Mouse (Mus musculus): Measurements from ENCODE around the gene 2310034G01Rik. TPM values are rescaled to one million over a fixed set of nuclear protein-coding genes. Genes with fewer than 3 reads are reported as not detected.
A peak's percentile ranks its signal among the peaks of the same experiment; 100 is the strongest.

2310034G01Rik gene
- total and polyA plus RNA-seq, 3 experiments, result 0.50 to 0.95 TPM; not detected in 1

GRCm38 (mm10) chr19:46389872-46390271, 39.8 kb upstream of the 2310034G01Rik start:
- peaks cover 60% of the 10 kb centered on the region for H3K79me2 ChIP-seq (ENCODE audit: control insufficient read depth, insufficient read depth, low read length, poor library complexity)
- peaks cover 7 to 21% of the 10 kb centered on the region in 2 experiments for H3K36me3 ChIP-seq (ENCODE audit: control insufficient read depth in 1 of 2, insufficient read depth in 2 of 2, low read length in 2 of 2)
- peaks cover 0 to 9% of the 10 kb centered on the region in 2 experiments; a peak in 2 of 4 replicates for H3K4me1 ChIP-seq (ENCODE audit: control insufficient read depth in 1 of 2, insufficient read depth in 2 of 2, low read length in 2 of 2)
- DNase-seq (ENCODE audit: low read depth, low spot score), result peak; percentile 54
- no peaks in the 10 kb centered on the region for H3K27me3 ChIP-seq (ENCODE audit: control insufficient read depth in 1 of 2, insufficient read depth in 2 of 2, low read length in 2 of 2)
- no peaks in the 10 kb centered on the region for H3K9me3 ChIP-seq (replicated peaks; ENCODE audit: insufficient read depth, low read length)
- H3K4me3 ChIP-seq (ENCODE audit: control insufficient read depth in 1 of 2, insufficient read depth in 1 of 2, low read depth in 2 of 2, low read length in 2 of 2), result no peak overlapping the region
- TF ChIP-seq BHLHE40 (IDR thresholded peaks at IDR 0.05; ENCODE audit: borderline replicate concordance, low read depth, low read length) (no peak), TAL1 (IDR thresholded peaks at IDR 0.05; ENCODE audit: low read length) (no peak), POLR2AphosphoS5 (IDR thresholded peaks at IDR 0.05; ENCODE audit: borderline replicate concordance, low read depth, low read length) (no peak), HCFC1 (IDR thresholded peaks at IDR 0.05; ENCODE audit: low read depth, low read length) (no peak), MYC (IDR thresholded peaks at IDR 0.05; ENCODE audit: low read depth, low read length) (no peak), CTCF (IDR thresholded peaks at IDR 0.05 in 2 of 3, conservative IDR thresholded peaks at IDR 0.05 in 1 of 3; ENCODE audit: control insufficient read depth in 1 of 3, insufficient read depth in 1 of 3, low read depth in 2 of 3, low read length in 3 of 3, poor library complexity in 1 of 3, severe bottlenecking in 1 of 3) (peak; percentile 38 to 80 (median 67); a peak in 5 of 6 replicates), TBP (IDR thresholded peaks at IDR 0.05; ENCODE audit: low read depth, low read length) (no peak), GABPA (IDR thresholded peaks at IDR 0.05; ENCODE audit: low read depth, low read length) (no peak), SIN3A (IDR thresholded peaks at IDR 0.05; ENCODE audit: low read length) (0 out of 2 replicates have a peak, but pooled peaks have one; percentile 24), ELF1 (IDR thresholded peaks at IDR 0.05; ENCODE audit: low read depth, low read length) (no peak), USF2 (IDR thresholded peaks at IDR 0.05; ENCODE audit: borderline replicate concordance in 1 of 2, insufficient read depth in 1 of 2, low read depth in 1 of 2, low read length in 2 of 2) (no peak), ZNF384 (IDR thresholded peaks at IDR 0.05; ENCODE audit: low read depth, low read length) (no peak), ZKSCAN1 (IDR thresholded peaks at IDR 0.05; ENCODE audit: low read depth, low read length) (no peak), MXI1 (IDR thresholded peaks at IDR 0.05; ENCODE audit: low read depth, low read length) (no peak), RAD21 (IDR thresholded peaks at IDR 0.05; ENCODE audit: low read depth, low read length) (peak; percentile 54), ETS1 (IDR thresholded peaks at IDR 0.05; ENCODE audit: low read depth, low read length) (no peak), UBTF (IDR thresholded peaks at IDR 0.05; ENCODE audit: borderline replicate concordance, insufficient read depth, low read depth, low read length) (no peak), CHD1 (IDR thresholded peaks at IDR 0.05; ENCODE audit: low read depth, low read length) (no peak), CHD2 (IDR thresholded peaks at IDR 0.05; ENCODE audit: low read length) (no peak), ZMIZ1 (IDR thresholded peaks at IDR 0.05; ENCODE audit: low read depth, low read length) (no peak), NELFE (IDR thresholded peaks at IDR 0.05; ENCODE audit: low read depth, low read length) (no peak), E2F4 (IDR thresholded peaks at IDR 0.05; ENCODE audit: borderline replicate concordance, low read depth, low read length) (no peak), MEF2A (IDR thresholded peaks at IDR 0.05; ENCODE audit: extremely low read depth, insufficient replicate concordance, low read depth, low read length, poor library complexity, severe bottlenecking) (no peak), TCF12 (IDR thresholded peaks at IDR 0.05; ENCODE audit: low read depth, low read length) (no peak), USF1 (IDR thresholded peaks at IDR 0.05; ENCODE audit: low read depth, low read length) (no peak), ZC3H11A (IDR thresholded peaks at IDR 0.05; ENCODE audit: low read depth, low read length) (peak; percentile 38; the same call in 1 of the 2 replicates), RCOR1 (IDR thresholded peaks at IDR 0.05; ENCODE audit: low read depth, low read length) (no peak), EP300 (IDR thresholded peaks at IDR 0.05; ENCODE audit: low read depth in 1 of 2, low read length in 2 of 2) (no peak), SMC3 (IDR thresholded peaks at IDR 0.05; ENCODE audit: low read depth, low read length) (peak; percentile 55), GATA1 (IDR thresholded peaks at IDR 0.05; ENCODE audit: low read depth, low read length) (no peak)
- no peak overlapping the region for H3K27ac ChIP-seq (ENCODE audit: control insufficient read depth, low read depth, low read length)
- H3K9ac ChIP-seq (ENCODE audit: control insufficient read depth, low read depth, low read length, poor library complexity, severe bottlenecking), result no peak overlapping the region

Measured in MEL (cell line).